Mouse (Mus musculus): ENCODE measurements around the gene Gm5751. TPM values are rescaled to one million over a fixed set of nuclear protein-coding genes. Genes with fewer than 3 reads are reported as not detected.

Gene Gm5751
- polyA plus RNA-seq, 1 experiment from 2014 or later: not detected

GRCm38 (mm10) chrX:8921813-8922607, 48.0 kb downstream of the Gm5751 start:
- no peak overlapping the region for H3K9ac ChIP-seq
- H3K9me3 ChIP-seq: no peaks in the 10 kb centered on the region
- no peaks in the 10 kb centered on the region for H3K36me3 ChIP-seq
- no peaks in the 10 kb centered on the region for H3K4me1 ChIP-seq
- no peak overlapping the region for H3K4me3 ChIP-seq
- no peaks in the 10 kb centered on the region for H3K27me3 ChIP-seq
- no peak for ATAC-seq (ENCODE audit: borderline replicate concordance, extremely low read depth, low FRiP score, low TSS enrichment)
- H3K4me2 ChIP-seq: no peak overlapping the region
- no peak overlapping the region for H3K27ac ChIP-seq
- WGBS: 55% methylated on average over 9 of the region's 9 CpGs

GRCm38 (mm10) chrX:8927308-8927707, 53.3 kb downstream of the Gm5751 start:
- WGBS: 38% methylated on average over 4 of the region's 4 CpGs
- Histone ChIP-seq H3K9ac (no peak overlapping the region), H3K4me1 (no peaks in the 10 kb centered on the region), H3K4me3 (no peak overlapping the region), H3K27ac (no peak overlapping the region), H3K36me3 (no peaks in the 10 kb centered on the region), H3K9me3 (no peaks in the 10 kb centered on the region), H3K4me2 (no peak overlapping the region), H3K27me3 (no peaks in the 10 kb centered on the region)
- ATAC-seq (ENCODE audit: borderline replicate concordance, extremely low read depth, low FRiP score, low TSS enrichment): no peak

Other genes with a start within 250 kb of the Gm5751 start
- not detected in 2 replicates for gene Ssxb8, start 183.4 kb upstream of the Gm5751 start, polyA plus RNA-seq (2015; fragmentation: Nextera tagmentation; extraction: Ambion mirVana)
- not detected in 2 replicates for gene Ssx9, start 125.8 kb upstream of the Gm5751 start, polyA plus RNA-seq (2015; fragmentation: Nextera tagmentation; extraction: Ambion mirVana)
- gene Ssxb5, start 70.6 kb upstream of the Gm5751 start, polyA plus RNA-seq (2015; fragmentation: Nextera tagmentation; extraction: Ambion mirVana): not detected in 2 replicates
- gene Gm6592, start 30.3 kb upstream of the Gm5751 start, polyA plus RNA-seq (2015; fragmentation: Nextera tagmentation; extraction: Ambion mirVana): not detected in 2 replicates
- gene B630019K06Rik, start 18.1 kb downstream of the Gm5751 start, polyA plus RNA-seq (2015; fragmentation: Nextera tagmentation; extraction: Ambion mirVana): 5.1 and 5.3 TPM in 2 replicates
- not detected in 2 replicates for gene Fthl17b, start 88.7 kb downstream of the Gm5751 start, polyA plus RNA-seq (2015; fragmentation: Nextera tagmentation; extraction: Ambion mirVana)
- not detected in 2 replicates for gene Fthl17c, start 102.3 kb downstream of the Gm5751 start, polyA plus RNA-seq (2015; fragmentation: Nextera tagmentation; extraction: Ambion mirVana)
- not detected in 2 replicates for gene Fthl17d, start 112.5 kb downstream of the Gm5751 start, polyA plus RNA-seq (2015; fragmentation: Nextera tagmentation; extraction: Ambion mirVana)
- gene Fthl17e, start 159.2 kb downstream of the Gm5751 start, polyA plus RNA-seq (2015; fragmentation: Nextera tagmentation; extraction: Ambion mirVana): not detected in 2 replicates
- gene Fthl17f, start 188.8 kb downstream of the Gm5751 start, polyA plus RNA-seq (2015; fragmentation: Nextera tagmentation; extraction: Ambion mirVana): not detected in 2 replicates
- not detected in 2 replicates for gene 4930402K13Rik, start 230.3 kb downstream of the Gm5751 start, polyA plus RNA-seq (2015; fragmentation: Nextera tagmentation; extraction: Ambion mirVana)